Mouse (Mus musculus): ENCODE measurements around the gene 0610010K14Rik.

The 0610010K14Rik gene

GRCm38 (mm10) chr11:70223724-70224123 is 14.0 kb downstream of the 0610010K14Rik start:
- Histone ChIP-seq H3K9me3 (ENCODE audit: low read length) (no peaks in the 10 kb centered on the region), H3K4me1 (replicated peaks; ENCODE audit: low read depth, low read length) (peaks cover 88% of the 10 kb centered on the region), H3K27me3 (ENCODE audit: insufficient read depth, low read length) (peaks cover 70% of the 10 kb centered on the region), H3K4me3 (replicated peaks; ENCODE audit: low read length) (no peak overlapping the region), H3K36me3 (ENCODE audit: insufficient read depth, low read length) (peaks cover 29% of the 10 kb centered on the region)
- TF ChIP-seq NANOG (IDR thresholded peaks at IDR 0.05; ENCODE audit: borderline replicate concordance, low read length) (no peak), CTCF (conservative IDR thresholded peaks at IDR 0.05; ENCODE audit: low read length) (no peak), POU5F1 (IDR thresholded peaks at IDR 0.05; ENCODE audit: borderline replicate concordance, low read length) (no peak)

GRCm38 (mm10) chr11:70221603-70222500 is 15.9 kb downstream of the 0610010K14Rik start:
- no peak for TF ChIP-seq NANOG (IDR thresholded peaks at IDR 0.05; ENCODE audit: borderline replicate concordance, low read length)
- no peak for TF ChIP-seq POU5F1 (IDR thresholded peaks at IDR 0.05; ENCODE audit: borderline replicate concordance, low read length)
- TF ChIP-seq CTCF (conservative IDR thresholded peaks at IDR 0.05; ENCODE audit: low read length) = no peak
- H3K27me3 ChIP-seq (ENCODE audit: insufficient read depth, low read length) = peaks cover 68% of the 10 kb centered on the region

DNA sequence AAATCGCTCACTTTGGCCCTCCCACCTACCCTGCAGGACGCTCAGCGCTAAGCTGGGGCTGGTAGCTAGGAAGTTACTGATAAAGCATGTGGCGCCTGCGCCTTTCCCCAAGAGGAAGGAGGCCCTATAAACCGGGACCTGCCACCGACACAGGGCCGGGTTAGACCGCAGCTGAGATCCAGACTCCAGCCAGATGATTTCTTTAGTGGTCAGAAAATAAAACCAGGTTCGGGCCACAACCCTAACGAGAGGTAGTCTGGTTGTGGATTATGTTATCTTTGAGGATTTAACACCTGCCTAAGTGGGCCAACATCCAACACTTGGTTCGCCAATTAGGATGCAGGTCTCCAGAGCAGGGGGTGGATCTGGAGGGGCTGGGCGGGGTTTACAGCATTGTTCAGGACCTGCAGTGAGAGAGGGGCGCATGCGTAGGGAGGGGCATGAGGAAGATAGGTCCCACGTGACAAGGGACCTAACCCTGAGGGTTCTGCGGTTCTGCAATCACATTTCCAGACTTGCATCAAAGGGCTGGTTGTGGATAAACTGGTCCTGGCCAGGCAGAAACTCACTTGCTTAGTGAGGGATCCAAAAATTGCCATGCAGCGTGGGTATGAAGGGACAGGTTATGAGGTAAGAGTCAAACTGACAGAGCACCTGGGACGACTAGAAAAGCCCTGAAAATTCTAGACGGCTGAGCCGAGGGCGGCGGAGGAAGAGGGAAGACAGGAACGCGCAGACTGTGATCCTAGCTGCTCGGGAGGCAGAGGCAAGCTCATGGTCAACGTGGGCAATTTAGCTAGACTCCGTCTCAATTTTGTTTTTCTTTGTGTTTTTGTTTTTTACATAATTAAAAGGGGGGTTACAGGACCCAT is 16.7 kb downstream of the 0610010K14Rik start, which contains the start of gene Slc16a13:
Gene Slc16a13, minus strand, starts transcription at position 334 of the 872 bp plus-strand sequence.
- Histone ChIP-seq H3K4me3 (replicated peaks; ENCODE audit: low read length) (peak within 1 kb of the TSS; percentile 79), H3K9me3 (ENCODE audit: low read length) (no peaks in the 10 kb centered on the region), H3K36me3 (ENCODE audit: insufficient read depth, low read length) (peaks cover 53% of the 10 kb centered on the region), H3K4me1 (replicated peaks; ENCODE audit: low read depth, low read length) (peaks cover 65% of the 10 kb centered on the region), H3K27me3 (ENCODE audit: insufficient read depth, low read length) (peaks cover 68% of the 10 kb centered on the region)
- TF ChIP-seq POU5F1 (IDR thresholded peaks at IDR 0.05; ENCODE audit: borderline replicate concordance, low read length) (no peak), NANOG (IDR thresholded peaks at IDR 0.05; ENCODE audit: borderline replicate concordance, low read length) (no peak), CTCF (conservative IDR thresholded peaks at IDR 0.05; ENCODE audit: low read length) (no peak)

More at GRCm38 (mm10) chr11:70221603-70222500, 15.9 kb downstream of the 0610010K14Rik start:
- peaks cover 74% of the 10 kb centered on the region for H3K4me1 ChIP-seq (replicated peaks; ENCODE audit: low read depth, low read length)
- H3K36me3 ChIP-seq (ENCODE audit: insufficient read depth, low read length) = peaks cover 48% of the 10 kb centered on the region
- no peaks in the 10 kb centered on the region for H3K9me3 ChIP-seq (ENCODE audit: low read length)
- H3K4me3 ChIP-seq (replicated peaks; ENCODE audit: low read length) = peak overlapping the region; percentile 79

DNA sequence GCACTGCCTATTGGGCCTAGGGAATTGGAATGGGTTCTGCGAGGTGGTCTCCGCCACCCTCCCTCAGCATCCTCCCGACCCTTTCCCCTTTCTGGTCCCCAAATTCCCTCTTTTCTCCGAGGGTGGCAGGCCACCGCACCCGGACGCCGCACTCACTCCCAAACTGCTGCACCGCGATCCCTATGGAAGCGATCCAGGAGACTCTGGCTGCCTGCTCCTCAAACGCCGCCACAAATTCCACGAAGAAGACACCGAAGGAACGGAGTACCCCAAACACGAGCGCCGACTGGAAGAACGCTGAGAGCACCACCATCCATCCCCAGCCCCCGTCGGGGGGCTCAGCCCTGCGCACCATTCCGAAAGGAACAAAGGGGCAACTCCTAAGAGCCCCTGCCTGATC is 17.4 kb downstream of the 0610010K14Rik start:
- H3K27me3 ChIP-seq (ENCODE audit: insufficient read depth, low read length) = peaks cover 69% of the 10 kb centered on the region
- peak overlapping the region; percentile 79 for H3K4me3 ChIP-seq (replicated peaks; ENCODE audit: low read length)
- no peak for TF ChIP-seq POU5F1 (IDR thresholded peaks at IDR 0.05; ENCODE audit: borderline replicate concordance, low read length)
- TF ChIP-seq CTCF (conservative IDR thresholded peaks at IDR 0.05; ENCODE audit: low read length) = no peak
- TF ChIP-seq NANOG (IDR thresholded peaks at IDR 0.05; ENCODE audit: borderline replicate concordance, low read length) = no peak
- peaks cover 65% of the 10 kb centered on the region for H3K4me1 ChIP-seq (replicated peaks; ENCODE audit: low read depth, low read length)
- H3K9me3 ChIP-seq (ENCODE audit: low read length) = no peaks in the 10 kb centered on the region
- peaks cover 52% of the 10 kb centered on the region for H3K36me3 ChIP-seq (ENCODE audit: insufficient read depth, low read length)

DNA sequence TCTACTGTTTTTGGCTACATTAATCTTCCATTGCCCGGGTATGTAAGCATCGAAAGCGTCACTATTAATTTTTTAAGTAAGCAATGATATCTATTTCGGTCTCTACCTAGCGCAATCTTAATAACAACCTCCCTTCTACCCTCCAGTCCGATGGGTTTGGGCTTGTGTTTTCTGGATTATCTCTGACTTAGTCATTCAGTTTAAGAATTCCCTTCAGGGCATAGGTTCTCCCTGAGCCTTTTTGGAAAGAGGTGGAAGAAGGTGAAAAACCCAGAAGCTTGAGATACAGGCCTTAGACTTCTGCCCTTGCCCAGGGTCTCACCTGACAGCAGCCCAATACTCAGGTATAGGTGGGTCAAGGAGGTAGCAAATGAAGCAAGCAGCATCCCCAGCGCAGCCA is 17.8 kb downstream of the 0610010K14Rik start:
- Histone ChIP-seq H3K9me3 (ENCODE audit: low read length) (no peaks in the 10 kb centered on the region), H3K4me1 (replicated peaks; ENCODE audit: low read depth, low read length) (peaks cover 66% of the 10 kb centered on the region), H3K36me3 (ENCODE audit: insufficient read depth, low read length) (peaks cover 48% of the 10 kb centered on the region), H3K27me3 (ENCODE audit: insufficient read depth, low read length) (peaks cover 69% of the 10 kb centered on the region), H3K4me3 (replicated peaks; ENCODE audit: low read length) (peak overlapping the region; percentile 79)
- no peak for TF ChIP-seq POU5F1 (IDR thresholded peaks at IDR 0.05; ENCODE audit: borderline replicate concordance, low read length)
- no peak for TF ChIP-seq NANOG (IDR thresholded peaks at IDR 0.05; ENCODE audit: borderline replicate concordance, low read length)
- no peak for TF ChIP-seq CTCF (conservative IDR thresholded peaks at IDR 0.05; ENCODE audit: low read length)

GRCm38 (mm10) chr11:70218741-70219470 is 18.8 kb downstream of the 0610010K14Rik start:
- no peak overlapping the region for H3K4me3 ChIP-seq (replicated peaks; ENCODE audit: low read length)
- no peak for TF ChIP-seq CTCF (conservative IDR thresholded peaks at IDR 0.05; ENCODE audit: low read length)
- no peak for TF ChIP-seq POU5F1 (IDR thresholded peaks at IDR 0.05; ENCODE audit: borderline replicate concordance, low read length)
- TF ChIP-seq NANOG (IDR thresholded peaks at IDR 0.05; ENCODE audit: borderline replicate concordance, low read length) = no peak
- H3K9me3 ChIP-seq (ENCODE audit: low read length) = no peaks in the 10 kb centered on the region
- peaks cover 73% of the 10 kb centered on the region for H3K4me1 ChIP-seq (replicated peaks; ENCODE audit: low read depth, low read length)
- peaks cover 38% of the 10 kb centered on the region for H3K36me3 ChIP-seq (ENCODE audit: insufficient read depth, low read length)
- peaks cover 69% of the 10 kb centered on the region for H3K27me3 ChIP-seq (ENCODE audit: insufficient read depth, low read length)

GRCm38 (mm10) chr11:70218039-70218438 is 19.7 kb downstream of the 0610010K14Rik start:
- Histone ChIP-seq H3K4me1 (replicated peaks; ENCODE audit: low read depth, low read length) (peaks cover 72% of the 10 kb centered on the region), H3K9me3 (ENCODE audit: low read length) (no peaks in the 10 kb centered on the region), H3K36me3 (ENCODE audit: insufficient read depth, low read length) (peaks cover 31% of the 10 kb centered on the region), H3K4me3 (replicated peaks; ENCODE audit: low read length) (no peak overlapping the region), H3K27me3 (ENCODE audit: insufficient read depth, low read length) (peaks cover 72% of the 10 kb centered on the region)
- no peak for TF ChIP-seq NANOG (IDR thresholded peaks at IDR 0.05; ENCODE audit: borderline replicate concordance, low read length)
- no peak for TF ChIP-seq CTCF (conservative IDR thresholded peaks at IDR 0.05; ENCODE audit: low read length)
- no peak for TF ChIP-seq POU5F1 (IDR thresholded peaks at IDR 0.05; ENCODE audit: borderline replicate concordance, low read length)

Measured in E14TG2a.4 (cell line).